Mouse (Mus musculus) testis, adult 2 months (tissue): ENCODE results near the gene Qrich1.

ENCODE experiments used
- CTCF ChIP-seq: fragments of 200-500 bp; IDR thresholded peaks from 2 replicates; pipeline ENCODE4 v1.5.1; 2012; ENCODE audit warnings: low read depth, mild to moderate bottlenecking, inconsistent platforms, low read length, moderate library complexity; ENCODE audit not compliant: control insufficient read depth, insufficient read depth, insufficient replicate concordance
- POLR2A ChIP-seq: fragments of 200-500 bp; IDR thresholded peaks from 2 replicates; pipeline ENCODE4 v1.6.1; 2012; ENCODE audit warnings: low read depth, mild to moderate bottlenecking, inconsistent platforms, low read length, moderate library complexity; ENCODE audit not compliant: control insufficient read depth

GRCm38 (mm10) chr9:108575321-108576297, 59.0 kb downstream of the Qrich1 start:
- no peak for TF ChIP-seq POLR2A
- TF ChIP-seq CTCF = no peak
